Mouse (Mus musculus) monocyte, adult 5-6 weeks (primary cell): ENCODE measurements around the gene Tpst2. TPM values are rescaled to one million over a fixed set of nuclear protein-coding genes. Genes with fewer than 3 reads are reported as not detected.

Source experiments
- ATAC-seq: fragments of 153-309, 156-312 bp; replicated peaks from 2 replicates; pipeline ENCODE4 v1.8.0; 2017; ENCODE audit warnings: mild to moderate bottlenecking; ENCODE audit not compliant: low TSS enrichment, insufficient number of reproducible peaks, severe bottlenecking, poor library complexity, low FRiP score
- total RNA-seq: library from RNA; stranded (forward); fragments of 200-1000, 200-491, 200-594 nt; gene quantifications from 3 replicates; pipeline ENCODE4 v1.2.3, GENCODE M21; 2017

Gene Tpst2
- total RNA-seq, 1 experiment from 2014 or later, result 60.8 TPM

GRCm38 (mm10) chr5:112277906-112278470 lies 1.5 kb downstream of the Tpst2 start:
- ATAC-seq, result no peak

GRCm38 (mm10) chr5:112279181-112280021 lies 2.9 kb downstream of the Tpst2 start:
- ATAC-seq, result no peak

GRCm38 (mm10) chr5:112280151-112280550 lies 3.7 kb downstream of the Tpst2 start:
- peak; percentile 41 for ATAC-seq

- ATAC-seq, result no peak
Measured at GRCm38 (mm10) chr5:112280863-112281660, 4.6 kb downstream of the Tpst2 start.

GRCm38 (mm10) chr5:112281676-112282075 lies 5.2 kb downstream of the Tpst2 start:
- ATAC-seq, result no peak

GRCm38 (mm10) chr5:112282123-112282779 lies 5.8 kb downstream of the Tpst2 start:
- ATAC-seq, result no peak

GRCm38 (mm10) chr5:112282780-112283482 lies 6.4 kb downstream of the Tpst2 start:
- no peak for ATAC-seq

- no peak for ATAC-seq
Measured at GRCm38 (mm10) chr5:112283543-112284202, 7.2 kb downstream of the Tpst2 start.

GRCm38 (mm10) chr5:112284203-112284582 lies 7.7 kb downstream of the Tpst2 start:
- ATAC-seq, result no peak

- ATAC-seq, result no peak
Measured at GRCm38 (mm10) chr5:112285548-112286085, 9.1 kb downstream of the Tpst2 start.

- ATAC-seq, result no peak
Measured at GRCm38 (mm10) chr5:112286608-112286983, 10.1 kb downstream of the Tpst2 start.

GRCm38 (mm10) chr5:112286984-112287641 lies 10.6 kb downstream of the Tpst2 start:
- ATAC-seq, result peak; percentile 67

- no peak for ATAC-seq
Measured at GRCm38 (mm10) chr5:112287652-112288051, 11.2 kb downstream of the Tpst2 start.

- no peak for ATAC-seq
Measured at GRCm38 (mm10) chr5:112288193-112289141, 12.0 kb downstream of the Tpst2 start.

- no peak for ATAC-seq
Measured at GRCm38 (mm10) chr5:112289236-112289635, 12.7 kb downstream of the Tpst2 start.

- ATAC-seq, result no peak
Measured at GRCm38 (mm10) chr5:112289819-112290535, 13.5 kb downstream of the Tpst2 start.
